Mouse (Mus musculus) CH12.LX (cell line): Measurements from ENCODE around the gene Imp3. TPM values are rescaled to one million over a fixed set of nuclear protein-coding genes. Genes with fewer than 3 reads are reported as not detected.

Experiments
- DNase-seq: peaks from one replicate; pipeline ENCODE4 v3.0.0-alpha.2; 2013; ENCODE audit errors: extremely low read depth
- H3K27ac ChIP-seq: 2 replicates; pipeline ENCODE4 v1.5.1; 2012; ENCODE audit warnings: low read depth, mild to moderate bottlenecking, control low read depth, moderate library complexity; ENCODE audit not compliant: insufficient read depth
- H3K27me3 ChIP-seq: replicated peaks from 2 replicates; pipeline ENCODE3; 2012; ENCODE audit warnings: inconsistent platforms
- H3K36me3 ChIP-seq, 2 experiments: replicated peaks in 1 of 2; 2 replicates each; pipeline versions ENCODE3 to v1.6.1; 2012; ENCODE audit warnings: inconsistent platforms in 1 of 2, low read length in 1 of 2, mild to moderate bottlenecking in 1 of 2, mixed read lengths in 1 of 2, moderate library complexity in 1 of 2; ENCODE audit not compliant: control insufficient read depth in 1 of 2, insufficient read depth in 1 of 2
- H3K4me1 ChIP-seq, 2 experiments: 2 replicates each; pipeline ENCODE4 v1.6.1; 2012; ENCODE audit warnings: inconsistent platforms in 1 of 2, moderate library complexity in 1 of 2; ENCODE audit not compliant: insufficient read depth in 2 of 2, control insufficient read depth in 1 of 2
- H3K4me2 ChIP-seq: 2 replicates; pipeline ENCODE4 v1.6.1; 2012; ENCODE audit warnings: low read depth, mild to moderate bottlenecking, control low read depth; ENCODE audit not compliant: poor library complexity, insufficient read depth, severe bottlenecking
- H3K4me3 ChIP-seq, 3 experiments: fragments of 150-350 bp in 1 of 3; sonication (generic) in 1 of 3; replicated peaks in 1 of 3; 2 replicates each; pipeline versions ENCODE3 to v1.5.1; 2011 to 2012; ENCODE audit warnings: low read depth in 2 of 3, low read length in 2 of 3, mild to moderate bottlenecking in 2 of 3, moderate library complexity in 2 of 3, control low read depth in 1 of 3, improper control_type of control experiment in 1 of 3, inconsistent platforms in 1 of 3, mixed read lengths in 1 of 3; ENCODE audit not compliant: poor library complexity in 1 of 3
- H3K79me2 ChIP-seq: replicated peaks from 2 replicates; pipeline ENCODE4 v1.6.1; 2012; ENCODE audit warnings: mild to moderate bottlenecking, moderate library complexity; ENCODE audit not compliant: control insufficient read depth, poor library complexity, insufficient read depth, severe bottlenecking; ENCODE audit errors: extremely low read depth
- H3K9ac ChIP-seq: 2 replicates; pipeline ENCODE4 v1.6.1; 2012; ENCODE audit warnings: low read depth, mild to moderate bottlenecking, control low read depth, moderate library complexity; ENCODE audit not compliant: insufficient read depth
- H3K9me3 ChIP-seq: replicated peaks from 2 replicates; pipeline ENCODE3; 2012; ENCODE audit warnings: low read length, inconsistent platforms, mixed read lengths
- BHLHE40 ChIP-seq: IDR thresholded peaks from 2 replicates; pipeline ENCODE4 v1.6.1; 2011; ENCODE audit warnings: mild to moderate bottlenecking, low read depth, low read length, improper control_type of control experiment
- CHD1 ChIP-seq: IDR thresholded peaks from 2 replicates; pipeline ENCODE4 v1.6.1; 2012; ENCODE audit warnings: low read depth, low read length, improper control_type of control experiment, inconsistent platforms
- CHD2 ChIP-seq: IDR thresholded peaks from 2 replicates; pipeline ENCODE4 v1.6.1; 2011; ENCODE audit warnings: low read length, improper control_type of control experiment
- CTCF ChIP-seq, 2 experiments: IDR thresholded peaks in 1 of 2; conservative IDR thresholded peaks in 1 of 2; 2 replicates each; pipeline ENCODE4 v1.5.1; 2011 to 2012; ENCODE audit warnings: low read depth in 2 of 2, low read length in 2 of 2, improper control_type of control experiment in 1 of 2, inconsistent platforms in 1 of 2, mild to moderate bottlenecking in 1 of 2, moderate library complexity in 1 of 2
- E2F4 ChIP-seq: IDR thresholded peaks from 2 replicates; pipeline ENCODE4 v1.6.1; 2011; ENCODE audit warnings: low read depth, low read length, improper control_type of control experiment; ENCODE audit not compliant: insufficient replicate concordance
- ELF1 ChIP-seq: IDR thresholded peaks from 2 replicates; pipeline ENCODE4 v1.6.1; 2014; ENCODE audit warnings: low read depth, mild to moderate bottlenecking, inconsistent platforms, low read length, improper control_type of control experiment
- GABPA ChIP-seq: IDR thresholded peaks from 2 replicates; pipeline ENCODE4 v1.6.1; 2012; ENCODE audit warnings: low read depth, low read length, improper control_type of control experiment, inconsistent platforms; ENCODE audit not compliant: insufficient replicate concordance
- HCFC1 ChIP-seq: IDR thresholded peaks from 2 replicates; pipeline ENCODE4 v1.6.1; 2012; ENCODE audit warnings: low read depth, mild to moderate bottlenecking, inconsistent platforms, low read length, improper control_type of control experiment
- IRF4 ChIP-seq: IDR thresholded peaks from 2 replicates; pipeline ENCODE4 v1.6.1; 2014; ENCODE audit warnings: low read depth, mild to moderate bottlenecking, inconsistent platforms, low read length, improper control_type of control experiment
- JUN ChIP-seq: IDR thresholded peaks from 2 replicates; pipeline ENCODE4 v1.6.1; 2011; ENCODE audit warnings: low read depth, mild to moderate bottlenecking, low read length, improper control_type of control experiment, moderate library complexity; ENCODE audit not compliant: insufficient read depth
- MAFK ChIP-seq: IDR thresholded peaks from 2 replicates; pipeline ENCODE4 v1.6.1; 2011; ENCODE audit warnings: low read length, improper control_type of control experiment; ENCODE audit not compliant: insufficient replicate concordance
- MAX ChIP-seq: IDR thresholded peaks from 2 replicates; pipeline ENCODE4 v1.6.1; 2011; ENCODE audit warnings: low read length, improper control_type of control experiment
- MAZ ChIP-seq: IDR thresholded peaks from 2 replicates; pipeline ENCODE4 v1.6.1; 2012; ENCODE audit warnings: low read depth, mild to moderate bottlenecking, inconsistent platforms, low read length, improper control_type of control experiment, moderate library complexity
- MXI1 ChIP-seq: IDR thresholded peaks from 2 replicates; pipeline ENCODE4 v1.6.1; 2011; ENCODE audit warnings: mild to moderate bottlenecking, low read depth, low read length, improper control_type of control experiment
- POLR2AphosphoS2 ChIP-seq: IDR thresholded peaks from 2 replicates; pipeline ENCODE4 v1.6.1; 2011; ENCODE audit warnings: low read depth, low read length, improper control_type of control experiment
- SMC3 ChIP-seq: IDR thresholded peaks from 2 replicates; pipeline ENCODE4 v1.6.1; 2011; ENCODE audit warnings: low read depth, low read length, improper control_type of control experiment
- TBP ChIP-seq: conservative IDR thresholded peaks from 2 replicates; pipeline ENCODE4 v1.6.1; 2011; ENCODE audit warnings: low read depth, low read length, improper control_type of control experiment
- USF1 ChIP-seq: IDR thresholded peaks from 2 replicates; pipeline ENCODE4 v1.6.1; 2014; ENCODE audit warnings: low read depth, mild to moderate bottlenecking, inconsistent platforms, low read length, improper control_type of control experiment
- ZMIZ1 ChIP-seq: IDR thresholded peaks from 2 replicates; pipeline ENCODE4 v1.6.1; 2012; ENCODE audit warnings: low read depth, mild to moderate bottlenecking, inconsistent platforms, low read length, improper control_type of control experiment
- ZNF384 ChIP-seq: IDR thresholded peaks from 2 replicates; pipeline ENCODE4 v1.6.1; 2012; ENCODE audit warnings: low read depth, low read length, improper control_type of control experiment, inconsistent platforms
- dilution Hi-C: fragments of 300-500 bp; cut with MboI; formaldehyde crosslinking; loops from 2 replicates; pipeline ENCODE4 v1.14.3; 2020; ENCODE audit warnings: low sequenced_read_pairs; ENCODE audit not compliant: extremely low pct_unique_long_range_greater_than_20kb, extremely low pct_ligation_motif_present
- in situ Hi-C: fragments of 300-500 bp; cut with MboI; formaldehyde crosslinking; loops from 3 replicates; pipeline ENCODE4 v1.14.3; 2019; ENCODE audit warnings: low sequenced_read_pairs, low pct_ligation_motif_present, low pct_unique_long_range_greater_than_20kb, mixed read lengths
- polyA plus RNA-seq: library from polyadenylated mRNA; unstranded; fragments of >175 nt; gene quantifications from 2 replicates; pipeline ENCODE4 v1.2.1, GENCODE M21; 2012; ENCODE audit warnings: low read depth; ENCODE audit not compliant: insufficient read length
- total RNA-seq, 2 experiments: library from RNA; depleted of rRNA; stranded (reverse); fragments of 300-350 nt in 1 of 2; fragments of >200 nt in 1 of 2; gene quantifications; 2 replicates each; pipeline ENCODE4 v1.2.3; 2012 to 2014

Imp3 gene
- total and polyA plus RNA-seq, 3 experiments, result 134 to 197 (median 165) TPM

- Histone ChIP-seq H3K79me2 (no peaks in the 10 kb centered on the region), H3K9ac (no peak overlapping the region), H3K27ac (no peak overlapping the region), H3K4me1 (peaks cover 8 to 21% of the 10 kb centered on the region in 2 experiments), H3K9me3 (no peaks in the 10 kb centered on the region), H3K4me3 (no peak overlapping the region), H3K4me2 (no peak overlapping the region), H3K36me3 (peaks cover 5 to 18% of the 10 kb centered on the region in 2 experiments), H3K27me3 (no peaks in the 10 kb centered on the region)
- no peak for TF ChIP-seq E2F4
- TF ChIP-seq CTCF (conservative IDR thresholded peaks at IDR 0.05 in 1 of 2, IDR thresholded peaks at IDR 0.05 in 1 of 2; ENCODE audit: low read depth in 2 of 2, low read length in 2 of 2), result peak in 1 of 2 experiments; percentile 38; a peak in 2 of 4 replicates
- no peak for TF ChIP-seq USF1
- TF ChIP-seq ZNF384, result no peak
- dilution Hi-C loops (no loop called here), in situ Hi-C loops (no loop called here)
- no peak for DNase-seq
Measured at GRCm38 (mm10) chr9:56953562-56953961, 16.3 kb downstream of the Imp3 start.

- peaks cover 3 to 11% of the 10 kb centered on the region in 2 experiments; a peak in 3 of 4 replicates for H3K4me1 ChIP-seq
- H3K79me2 ChIP-seq, result no peaks in the 10 kb centered on the region
- TF ChIP-seq MXI1 (no peak), CHD2 (0 out of 2 replicates have a peak, but pooled peaks have one; percentile 29)
- H3K27ac ChIP-seq, result no peak overlapping the region
- H3K4me2 ChIP-seq, result no peak overlapping the region
- no peaks in the 10 kb centered on the region for H3K27me3 ChIP-seq
- peaks cover 5 to 35% of the 10 kb centered on the region in 2 experiments for H3K36me3 ChIP-seq
- peaks cover 3% of the 10 kb centered on the region for H3K9me3 ChIP-seq
- dilution Hi-C loops (no loop called here), in situ Hi-C loops (no loop called here)
- H3K9ac ChIP-seq, result no peak overlapping the region
- H3K4me3 ChIP-seq, result no peak overlapping the region
- DNase-seq, result no peak
Measured at GRCm38 (mm10) chr9:56956966-56957675, 19.8 kb downstream of the Imp3 start.

GRCm38 (mm10) chr9:56958689-56959088, 21.4 kb downstream of the Imp3 start:
- dilution Hi-C loops (no loop called here), in situ Hi-C loops (no loop called here)
- Histone ChIP-seq H3K27me3 (no peaks in the 10 kb centered on the region), H3K9ac (no peak overlapping the region), H3K4me2 (no peak overlapping the region), H3K4me3 (no peak overlapping the region), H3K4me1 (peaks cover 0 to 7% of the 10 kb centered on the region in 2 experiments; a peak in 1 of 4 replicates), H3K36me3 (peaks cover 16 to 51% of the 10 kb centered on the region in 2 experiments), H3K9me3 (peaks cover 3% of the 10 kb centered on the region), H3K27ac (no peak overlapping the region), H3K79me2 (no peaks in the 10 kb centered on the region)
- TF ChIP-seq CHD1 (no peak), IRF4 (no peak), BHLHE40 (no peak), ZMIZ1 (no peak), MAFK (no peak), POLR2AphosphoS2 (no peak), JUN (no peak), TBP (no peak), HCFC1 (no peak), ELF1 (no peak), GABPA (no peak), USF1 (no peak), MAZ (no peak), E2F4 (no peak), SMC3 (no peak), MAX (no peak)
- DNase-seq, result no peak
